Mouse (Mus musculus) embryonic fibroblast, embryonic 13.5 days (primary cell): ENCODE measurements around the gene Olfr360.

Experiments used
- CTCF ChIP-seq: IDR thresholded peaks from 2 replicates; pipeline ENCODE4 v1.5.1; 2011; ENCODE audit warnings: mild to moderate bottlenecking, control low read depth, low read length, moderate library complexity, borderline replicate concordance; ENCODE audit not compliant: insufficient read depth
- POLR2A ChIP-seq: IDR thresholded peaks from 2 replicates; pipeline ENCODE4 v1.6.1; 2011; ENCODE audit warnings: low read depth, mild to moderate bottlenecking, control low read depth, low read length, moderate library complexity

DNA sequence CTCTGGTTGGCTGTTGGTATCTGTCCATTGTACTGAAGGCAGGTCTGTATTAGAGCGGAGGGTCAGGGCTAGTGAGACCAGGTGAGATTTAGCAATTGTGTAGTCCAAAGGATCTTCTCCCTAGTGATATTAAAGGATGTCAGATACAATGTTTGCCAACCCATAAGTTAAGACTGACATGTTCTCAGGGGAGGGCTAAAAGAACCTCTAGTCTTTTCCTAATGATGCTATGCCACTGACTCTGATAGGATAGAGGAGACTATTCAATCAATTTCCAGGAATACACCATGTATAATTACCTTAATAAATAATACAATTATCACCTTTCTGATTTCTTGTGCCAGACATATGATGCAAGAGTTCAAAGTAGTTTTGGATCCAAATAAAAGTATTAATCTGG is 52.3 kb downstream of the Olfr360 start, which contains the start of gene Olfr362:
- no peak for TF ChIP-seq CTCF
- no peak for TF ChIP-seq POLR2A
